Mouse (Mus musculus): ENCODE measurements around the gene Hira. TPM values are rescaled to one million over a fixed set of nuclear protein-coding genes. Genes with fewer than 3 reads are reported as not detected.

Hira gene
- polyA plus RNA-seq, 1 experiment, result 124 TPM

GRCm38 (mm10) chr16:18877386-18878090, 701 bp downstream of the Hira start:
- Histone ChIP-seq H3K4me1 (replicated peaks; ENCODE audit: control insufficient read depth, insufficient read depth, low read length) (peaks cover 7% of the 10 kb centered on the region), H3K27ac (ENCODE audit: control insufficient read depth, insufficient read depth, low read length) (peak overlapping the region; percentile 59), H3K27me3 (ENCODE audit: control insufficient read depth, insufficient read depth, low read length) (no peaks in the 10 kb centered on the region), H3K36me3 (ENCODE audit: control insufficient read depth, insufficient read depth, low read length) (peaks cover 8% of the 10 kb centered on the region), H3K4me3 (ENCODE audit: control insufficient read depth, insufficient read depth, low read length) (peak overlapping the region; percentile 80)
- under 1% methylated on average over 43 of the region's 43 CpGs for WGBS
- TF ChIP-seq POLR2A (IDR thresholded peaks at IDR 0.05; ENCODE audit: control insufficient read depth, extremely low read depth, insufficient read depth, low read length, poor library complexity), result no peak
- DNase-seq, result peak; percentile 72

GRCm38 (mm10) chr16:18878091-18878720, 1.4 kb downstream of the Hira start:
- Histone ChIP-seq H3K36me3 (ENCODE audit: control insufficient read depth, insufficient read depth, low read length) (peaks cover 2% of the 10 kb centered on the region; the same call in 1 of the 2 replicates), H3K4me3 (ENCODE audit: control insufficient read depth, insufficient read depth, low read length) (peak overlapping the region; percentile 80), H3K27ac (ENCODE audit: control insufficient read depth, insufficient read depth, low read length) (peak overlapping the region; percentile 59), H3K27me3 (ENCODE audit: control insufficient read depth, insufficient read depth, low read length) (no peaks in the 10 kb centered on the region), H3K4me1 (replicated peaks; ENCODE audit: control insufficient read depth, insufficient read depth, low read length) (peaks cover 7% of the 10 kb centered on the region)
- 16% methylated on average over 20 of the region's 20 CpGs for WGBS
- DNase-seq, result no peak
- no peak for TF ChIP-seq CTCF (IDR thresholded peaks at IDR 0.05; ENCODE audit: borderline replicate concordance, control insufficient read depth, extremely low read depth, insufficient read depth, low read length, poor library complexity)
- no peak for TF ChIP-seq POLR2A (IDR thresholded peaks at IDR 0.05; ENCODE audit: control insufficient read depth, extremely low read depth, insufficient read depth, low read length, poor library complexity)

- Histone ChIP-seq H3K27me3 (ENCODE audit: control insufficient read depth, insufficient read depth, low read length) (no peaks in the 10 kb centered on the region), H3K4me3 (ENCODE audit: control insufficient read depth, insufficient read depth, low read length) (no peak overlapping the region), H3K4me1 (replicated peaks; ENCODE audit: control insufficient read depth, insufficient read depth, low read length) (no peaks in the 10 kb centered on the region), H3K36me3 (ENCODE audit: control insufficient read depth, insufficient read depth, low read length) (0 out of 2 replicates have a peak, but pooled peaks cover 4% of the 10 kb centered on the region), H3K27ac (ENCODE audit: control insufficient read depth, insufficient read depth, low read length) (no peak overlapping the region)
- DNase-seq, result no peak
- TF ChIP-seq CTCF (IDR thresholded peaks at IDR 0.05; ENCODE audit: borderline replicate concordance, control insufficient read depth, extremely low read depth, insufficient read depth, low read length, poor library complexity) (no peak), POLR2A (IDR thresholded peaks at IDR 0.05; ENCODE audit: control insufficient read depth, extremely low read depth, insufficient read depth, low read length, poor library complexity) (no peak)
Observed at GRCm38 (mm10) chr16:18884044-18884443, 7.2 kb downstream of the Hira start.

- WGBS, result 95% methylated on average over 4 of the region's 4 CpGs
- Histone ChIP-seq H3K4me3 (ENCODE audit: control insufficient read depth, insufficient read depth, low read length) (no peak overlapping the region), H3K4me1 (replicated peaks; ENCODE audit: control insufficient read depth, insufficient read depth, low read length) (no peaks in the 10 kb centered on the region), H3K36me3 (ENCODE audit: control insufficient read depth, insufficient read depth, low read length) (peaks cover 25% of the 10 kb centered on the region), H3K27me3 (ENCODE audit: control insufficient read depth, insufficient read depth, low read length) (no peaks in the 10 kb centered on the region), H3K27ac (ENCODE audit: control insufficient read depth, insufficient read depth, low read length) (no peak overlapping the region)
- DNase-seq, result no peak
- TF ChIP-seq POLR2A (IDR thresholded peaks at IDR 0.05; ENCODE audit: control insufficient read depth, extremely low read depth, insufficient read depth, low read length, poor library complexity) (no peak), CTCF (IDR thresholded peaks at IDR 0.05; ENCODE audit: borderline replicate concordance, control insufficient read depth, extremely low read depth, insufficient read depth, low read length, poor library complexity) (no peak)
Observed at GRCm38 (mm10) chr16:18893840-18894372, 17.1 kb downstream of the Hira start.

GRCm38 (mm10) chr16:18895249-18895648, 18.4 kb downstream of the Hira start:
- TF ChIP-seq CTCF (IDR thresholded peaks at IDR 0.05; ENCODE audit: borderline replicate concordance, control insufficient read depth, extremely low read depth, insufficient read depth, low read length, poor library complexity) (no peak), POLR2A (IDR thresholded peaks at IDR 0.05; ENCODE audit: control insufficient read depth, extremely low read depth, insufficient read depth, low read length, poor library complexity) (no peak)
- 84% methylated on average over 3 of the region's 3 CpGs for WGBS

GRCm38 (mm10) chr16:18896429-18896828, 19.6 kb downstream of the Hira start:
- no peak for DNase-seq
- TF ChIP-seq CTCF (IDR thresholded peaks at IDR 0.05; ENCODE audit: borderline replicate concordance, control insufficient read depth, extremely low read depth, insufficient read depth, low read length, poor library complexity), result no peak
- TF ChIP-seq POLR2A (IDR thresholded peaks at IDR 0.05; ENCODE audit: control insufficient read depth, extremely low read depth, insufficient read depth, low read length, poor library complexity), result no peak
- Histone ChIP-seq H3K27ac (ENCODE audit: control insufficient read depth, insufficient read depth, low read length) (no peak overlapping the region), H3K4me3 (ENCODE audit: control insufficient read depth, insufficient read depth, low read length) (no peak overlapping the region), H3K4me1 (replicated peaks; ENCODE audit: control insufficient read depth, insufficient read depth, low read length) (no peaks in the 10 kb centered on the region), H3K36me3 (ENCODE audit: control insufficient read depth, insufficient read depth, low read length) (peaks cover 47% of the 10 kb centered on the region), H3K27me3 (ENCODE audit: control insufficient read depth, insufficient read depth, low read length) (no peaks in the 10 kb centered on the region)
- 94% methylated on average over 10 of the region's 10 CpGs for WGBS

More at GRCm38 (mm10) chr16:18895249-18895648, 18.4 kb downstream of the Hira start:
- H3K36me3 ChIP-seq (ENCODE audit: control insufficient read depth, insufficient read depth, low read length), result peaks cover 38% of the 10 kb centered on the region
- no peaks in the 10 kb centered on the region for H3K4me1 ChIP-seq (replicated peaks; ENCODE audit: control insufficient read depth, insufficient read depth, low read length)
- no peak overlapping the region for H3K4me3 ChIP-seq (ENCODE audit: control insufficient read depth, insufficient read depth, low read length)
- H3K27me3 ChIP-seq (ENCODE audit: control insufficient read depth, insufficient read depth, low read length), result no peaks in the 10 kb centered on the region
- DNase-seq, result no peak
- H3K27ac ChIP-seq (ENCODE audit: control insufficient read depth, insufficient read depth, low read length), result no peak overlapping the region

Data from thymus, adult 2 months (tissue).